ENCODE assay signal across 22 mouse cellular contexts in the genomic region with DNA sequence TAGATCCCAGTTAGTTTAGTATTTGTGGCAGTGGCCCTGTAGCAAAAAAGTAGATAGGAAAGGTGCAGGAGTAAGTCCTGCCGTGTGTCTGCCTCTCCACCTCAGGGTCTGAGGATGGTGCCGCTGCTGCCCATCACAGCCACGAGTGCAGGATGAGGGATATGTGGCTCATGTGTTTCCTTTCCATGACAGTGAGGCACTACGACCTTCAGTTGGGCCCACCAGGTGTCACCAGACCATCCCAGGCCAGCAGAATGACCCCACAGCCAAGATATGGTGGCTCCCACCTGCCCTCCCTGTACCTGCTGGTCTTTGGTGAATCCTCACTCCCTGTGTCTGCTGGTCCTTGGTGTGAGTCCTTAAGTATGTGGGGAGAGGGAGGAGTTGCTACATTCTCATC. TPM values are rescaled to one million over a fixed set of nuclear protein-coding genes. Genes with fewer than 3 reads are reported as not detected.
DNase-seq lines count a peak whose midpoint lies in the region; ATAC-seq and TF ChIP-seq lines count a peak whose summit lies in the region.
"Had no signal": no experiment of that assay in that cellular context is flagged by ENCODE, and none has a peak within 500 bp of the region (broad histone marks: within the 10 kb centered on the region; RNA-seq: fewer than 3 reads in every experiment).

No protein-coding gene starts in this region.

- H3K9me3 ChIP-seq in forebrain, postnatal 0 days (ENCODE audit: low read length), result no peaks in the 10 kb centered on the region
- H3K9me3 ChIP-seq in forebrain, embryonic 11.5 days (ENCODE audit: control insufficient read depth, low read length), result no peaks in the 10 kb centered on the region
- H3K9me3 ChIP-seq in heart, embryonic 10.5 days, result no peaks in the 10 kb centered on the region
- H3K9me3 ChIP-seq in heart, embryonic 12.5 days (replicated peaks), result no peaks in the 10 kb centered on the region
- no peaks in the 10 kb centered on the region for H3K9me3 ChIP-seq in midbrain, embryonic 10.5 days (replicated peaks)
- H3K9me3 ChIP-seq in midbrain, embryonic 14.5 days (ENCODE audit: control insufficient read depth, low read length), result no peaks in the 10 kb centered on the region
- H3K9me3 ChIP-seq: embryonic facial prominence, embryonic 13.5 days; embryonic facial prominence, embryonic 15.5 days; forebrain, embryonic 13.5 days had no signal

- 93% methylated on average over 4 of the region's 4 CpGs for WGBS in forebrain, postnatal 0 days
- WGBS in forebrain, embryonic 11.5 days, result 91% methylated on average over 4 of the region's 4 CpGs
- 73% methylated on average over 4 of the region's 4 CpGs for WGBS in heart, embryonic 10.5 days
- 76% methylated on average over 4 of the region's 4 CpGs for WGBS in heart, embryonic 12.5 days
- 80% methylated on average over 4 of the region's 4 CpGs for WGBS in midbrain, embryonic 10.5 days
- 92% methylated on average over 4 of the region's 4 CpGs for whole genome bisulfite sequencing in midbrain, embryonic 14.5 days

- 0 out of 2 replicates have a peak overlapping the region, but pooled peaks have one; percentile 15 for H3K27ac ChIP-seq in forebrain, postnatal 0 days (ENCODE audit: low read depth, low read length)
- H3K27ac ChIP-seq in forebrain, embryonic 11.5 days (ENCODE audit: low read depth, low read length), result no peak overlapping the region
- no peak overlapping the region for H3K27ac ChIP-seq in heart, embryonic 10.5 days
- no peak overlapping the region for H3K27ac ChIP-seq in heart, embryonic 12.5 days (ENCODE audit: poor library complexity, severe bottlenecking)
- H3K27ac ChIP-seq in midbrain, embryonic 10.5 days (replicated peaks), result peak overlapping the region; percentile 19; the same call in 1 of the 2 replicates
- H3K27ac ChIP-seq in midbrain, embryonic 14.5 days (replicated peaks; ENCODE audit: low read depth, low read length), result no peak overlapping the region
- H3K27ac ChIP-seq: embryonic facial prominence, embryonic 15.5 days; forebrain, embryonic 13.5 days had no signal

- H3K4me1 ChIP-seq in forebrain, postnatal 0 days (ENCODE audit: insufficient read depth), result 0 out of 2 replicates have a peak, but pooled peaks cover 6% of the 10 kb centered on the region
- H3K4me1 ChIP-seq in forebrain, embryonic 11.5 days (replicated peaks; ENCODE audit: control insufficient read depth, insufficient read depth, low read length), result 0 out of 2 replicates have a peak, but pooled peaks cover 2% of the 10 kb centered on the region
- peaks cover 21% of the 10 kb centered on the region for H3K4me1 ChIP-seq in heart, embryonic 10.5 days
- H3K4me1 ChIP-seq in heart, embryonic 12.5 days (replicated peaks), result peaks cover 25% of the 10 kb centered on the region
- H3K4me1 ChIP-seq in midbrain, embryonic 10.5 days, result peaks cover 22% of the 10 kb centered on the region
- peaks cover 19% of the 10 kb centered on the region for H3K4me1 ChIP-seq in midbrain, embryonic 14.5 days (ENCODE audit: control insufficient read depth, insufficient read depth, low read length)
- H3K4me1 ChIP-seq: embryonic facial prominence, embryonic 13.5 days; embryonic facial prominence, embryonic 15.5 days had no signal

- intact Hi-C loops in left cerebral cortex, postnatal 36 days (cut with DNase I), result loop anchor here (5.0 kb wide), 1 partner anchor 46 kb away; no protein-coding TSS in a partner anchor

- no peak for ATAC-seq in forebrain, postnatal 0 days
- no peak for ATAC-seq in forebrain, embryonic 11.5 days (replicated peaks; ENCODE audit: low FRiP score)
- ATAC-seq in heart, embryonic 12.5 days (ENCODE audit: insufficient number of reproducible peaks, low FRiP score), result no peak
- ATAC-seq in midbrain, embryonic 14.5 days (ENCODE audit: low FRiP score, low TSS enrichment), result no peak
- ATAC-seq: forebrain, embryonic 13.5 days; forebrain, embryonic 16.5 days had no signal

- H3K27me3 ChIP-seq in forebrain, postnatal 0 days (ENCODE audit: insufficient read depth, low read length), result no peaks in the 10 kb centered on the region
- H3K27me3 ChIP-seq in forebrain, embryonic 11.5 days (ENCODE audit: control insufficient read depth, insufficient read depth, low read length), result no peaks in the 10 kb centered on the region
- no peaks in the 10 kb centered on the region for H3K27me3 ChIP-seq in heart, embryonic 10.5 days (ENCODE audit: insufficient read depth, poor library complexity, severe bottlenecking)
- no peaks in the 10 kb centered on the region for H3K27me3 ChIP-seq in heart, embryonic 12.5 days (replicated peaks)
- H3K27me3 ChIP-seq in midbrain, embryonic 10.5 days (ENCODE audit: low read depth, poor library complexity, severe bottlenecking), result no peaks in the 10 kb centered on the region
- H3K27me3 ChIP-seq in midbrain, embryonic 14.5 days (ENCODE audit: control insufficient read depth, insufficient read depth, low read length), result no peaks in the 10 kb centered on the region
- H3K27me3 ChIP-seq: embryonic facial prominence, embryonic 13.5 days; embryonic facial prominence, embryonic 15.5 days; forebrain, embryonic 13.5 days had no signal

- H3K4me3 ChIP-seq in forebrain, postnatal 0 days (ENCODE audit: low read depth, low read length), result no peak overlapping the region
- no peak overlapping the region for H3K4me3 ChIP-seq in forebrain, embryonic 11.5 days (ENCODE audit: low read depth, low read length)
- no peak overlapping the region for H3K4me3 ChIP-seq in heart, embryonic 10.5 days
- no peak overlapping the region for H3K4me3 ChIP-seq in heart, embryonic 12.5 days
- no peak overlapping the region for H3K4me3 ChIP-seq in midbrain, embryonic 10.5 days
- no peak overlapping the region for H3K4me3 ChIP-seq in midbrain, embryonic 14.5 days (replicated peaks; ENCODE audit: low read depth, low read length)
- H3K4me3 ChIP-seq: embryonic facial prominence, embryonic 13.5 days; embryonic facial prominence, embryonic 15.5 days; forebrain, embryonic 13.5 days had no signal

- H3K4me2 ChIP-seq in forebrain, postnatal 0 days (ENCODE audit: low read depth), result no peak overlapping the region
- H3K4me2 ChIP-seq in forebrain, embryonic 11.5 days (ENCODE audit: low read depth, low read length, severe bottlenecking), result no peak overlapping the region
- H3K4me2 ChIP-seq in heart, embryonic 12.5 days, result no peak overlapping the region
- H3K4me2 ChIP-seq in midbrain, embryonic 14.5 days (ENCODE audit: low read length), result no peak overlapping the region
- H3K4me2 ChIP-seq: embryonic facial prominence, embryonic 13.5 days; embryonic facial prominence, embryonic 15.5 days; forebrain, embryonic 13.5 days had no signal

- no peak overlapping the region for H3K9ac ChIP-seq in forebrain, postnatal 0 days
- no peak overlapping the region for H3K9ac ChIP-seq in forebrain, embryonic 11.5 days (ENCODE audit: low read length)
- no peak overlapping the region for H3K9ac ChIP-seq in heart, embryonic 12.5 days
- no peak overlapping the region for H3K9ac ChIP-seq in midbrain, embryonic 14.5 days (replicated peaks; ENCODE audit: low read length)
- H3K9ac ChIP-seq: embryonic facial prominence, embryonic 13.5 days; embryonic facial prominence, embryonic 15.5 days; forebrain, embryonic 13.5 days had no signal

- H3K36me3 ChIP-seq in forebrain, postnatal 0 days (ENCODE audit: insufficient read depth), result peaks cover 26% of the 10 kb centered on the region
- no peaks in the 10 kb centered on the region for H3K36me3 ChIP-seq in forebrain, embryonic 11.5 days (ENCODE audit: control insufficient read depth, insufficient read depth, low read length)
- H3K36me3 ChIP-seq in heart, embryonic 10.5 days, result peaks cover 8% of the 10 kb centered on the region; the same call in 1 of the 2 replicates
- peaks cover 30% of the 10 kb centered on the region for H3K36me3 ChIP-seq in heart, embryonic 12.5 days
- peaks cover 79% of the 10 kb centered on the region for H3K36me3 ChIP-seq in midbrain, embryonic 10.5 days
- H3K36me3 ChIP-seq in midbrain, embryonic 14.5 days (ENCODE audit: control insufficient read depth, insufficient read depth, low read length), result peaks cover 42% of the 10 kb centered on the region

- TF ChIP-seq CTCF in forebrain, postnatal 0 days (IDR thresholded peaks at IDR 0.05; ENCODE audit: low read depth), result no peak

- no peak for DNase-seq in forebrain, postnatal 0 days
- DNase-seq in forebrain, embryonic 11.5 days (ENCODE audit: low spot score), result no peak
- DNase-seq in heart, embryonic 10.5 days (ENCODE audit: low spot score), result peak; percentile 71
- no peak for DNase-seq in midbrain, embryonic 10.5 days (ENCODE audit: low spot score)
- DNase-seq in midbrain, embryonic 14.5 days, result no peak
- no peak for DNase-seq in left cerebral cortex, postnatal 36 days (ENCODE audit: low spot score in 2 of 2)
- DNase-seq: adrenal gland, adult 2 months; adrenal gland, postnatal 10 days; adrenal gland, postnatal 25 days; cerebellum, adult 11 months; cerebellum, adult 18-20 months; cerebellum, adult 8-10 months; cerebellum, adult 9-11 months; cerebellum, postnatal 14 days; cerebellum, postnatal 36 days; embryo, embryonic 11 days had no signal

RNA-seq across cellular contexts. Expression of a gene that starts 43.3 kb away (rescaled TPM):
- total RNA-seq in forebrain, postnatal 0 days (2014; rRNA removed), result 37.0 and 37.6 TPM in 2 replicates
- polyA plus RNA-seq in forebrain, postnatal 0 days (2015; fragmentation: Nextera tagmentation; extraction: Ambion mirVana), result 30.6 and 40.5 TPM in 2 replicates
- polyA plus RNA-seq in forebrain, embryonic 11.5 days (2014; fragmentation: Nextera tagmentation; extraction: Ambion mirVana), result 43.5 and 45.6 TPM in 2 replicates
- 14.5 and 19.7 TPM in 2 replicates for polyA plus RNA-seq in heart, embryonic 10.5 days (2016; fragmentation: Nextera tagmentation; extraction: Ambion mirVana)
- polyA plus RNA-seq in heart, embryonic 12.5 days (2016; fragmentation: Nextera tagmentation; extraction: Ambion mirVana), result 26.7 and 26.8 TPM in 2 replicates
- polyA plus RNA-seq in midbrain, embryonic 10.5 days (2016; fragmentation: Nextera tagmentation; extraction: Ambion mirVana), result 81.7 and 97.5 TPM in 2 replicates
- polyA plus RNA-seq in midbrain, embryonic 14.5 days (2014; fragmentation: Nextera tagmentation; extraction: Ambion mirVana), result 49.8 and 73.9 TPM in 2 replicates
- total RNA-seq in left cerebral cortex, postnatal 36 days (2021), result 10 to 100 TPM; 46.9 to 47.0 TPM
- total RNA-seq: MEL had no signal

Comparison
In these comparisons a context has a peak if more than half of its experiments do, and no peak if none do; other contexts are left out.
1. H3K27ac ChIP-seq: peak in forebrain, postnatal 0 days (single experiment) and midbrain, embryonic 10.5 days (single experiment); none in forebrain, embryonic 11.5 days (single experiment), heart, embryonic 10.5 days (single experiment), heart, embryonic 12.5 days (single experiment) and midbrain, embryonic 14.5 days (single experiment).